Mouse (Mus musculus) layer of hippocampus, postnatal 25 days (tissue): ENCODE results near the gene Tcl1b4. TPM values are rescaled to one million over a fixed set of nuclear protein-coding genes. Genes with fewer than 3 reads are reported as not detected.
A peak's percentile ranks its signal among the peaks of the same experiment; 100 is the strongest.
"Not testable (repeated sequence)": the region's sequence is repeated elsewhere in the genome, so short reads cannot be mapped to it uniquely, and the experiment has no call there.

ENCODE experiments used
- DNase-seq, 2 experiments: peaks; one replicate each; pipeline ENCODE4 v3.0.0; 2022; ENCODE audit warnings: mixed read lengths in 2 of 2, low spot score in 1 of 2; ENCODE audit errors: extremely low spot score in 1 of 2
- total RNA-seq, 2 experiments: library from RNA; stranded (reverse); gene quantifications; 2 replicates each; pipeline ENCODE4 v1.2.3; 2021

Tcl1b4 gene
- not detected for total RNA-seq

- DNase-seq = not testable (repeated sequence)
Observed at GRCm38 (mm10) chr12:105201657-105202056, at the start of gene Tcl1b4. Gene Tcl1b4 (plus strand): TSS chr12:105201957.

GRCm38 (mm10) chr12:105155286-105155685 lies 46.5 kb upstream of the Tcl1b4 start:
- not testable (repeated sequence) for DNase-seq

- DNase-seq = no peak
Observed at GRCm38 (mm10) chr12:105158842-105159241, 42.9 kb upstream of the Tcl1b4 start.

- DNase-seq = no peak
Observed at GRCm38 (mm10) chr12:105159390-105159789, 42.4 kb upstream of the Tcl1b4 start, which contains the start of gene Tcl1b1. Gene Tcl1b1 (plus strand): TSS chr12:105159690.

GRCm38 (mm10) chr12:105166734-105167133 lies 35.0 kb upstream of the Tcl1b4 start:
- DNase-seq = no peak

GRCm38 (mm10) chr12:105173366-105173765 lies 28.4 kb upstream of the Tcl1b4 start:
- DNase-seq = no peak

GRCm38 (mm10) chr12:105174318-105174717 lies 27.4 kb upstream of the Tcl1b4 start:
- peak; percentile 40 to 78 for DNase-seq

- not testable (repeated sequence) for DNase-seq
Observed at GRCm38 (mm10) chr12:105176044-105176443, 25.7 kb upstream of the Tcl1b4 start, which contains the start of gene Tcl1b5. Gene Tcl1b5 (plus strand): TSS chr12:105176344.

- DNase-seq = not testable (repeated sequence)
Observed at GRCm38 (mm10) chr12:105181040-105181644, 20.6 kb upstream of the Tcl1b4 start.

GRCm38 (mm10) chr12:105188980-105189379 lies 12.8 kb upstream of the Tcl1b4 start:
- peak; percentile 9 to 29 for DNase-seq

GRCm38 (mm10) chr12:105190743-105191142 lies 11.0 kb upstream of the Tcl1b4 start, which contains the start of gene Tcl1b3:
Gene Tcl1b3 (plus strand): TSS chr12:105191043.
- not testable (repeated sequence) for DNase-seq

GRCm38 (mm10) chr12:105199684-105200497 lies 1.9 kb upstream of the Tcl1b4 start:
- not testable (repeated sequence) for DNase-seq

- DNase-seq = no peak
Observed at GRCm38 (mm10) chr12:105207071-105207470, 5.3 kb downstream of the Tcl1b4 start.

- DNase-seq = no peak
Observed at GRCm38 (mm10) chr12:105208441-105208840, 6.7 kb downstream of the Tcl1b4 start.

GRCm38 (mm10) chr12:105209231-105209630 lies 7.5 kb downstream of the Tcl1b4 start:
- no peak for DNase-seq

GRCm38 (mm10) chr12:105217101-105217760 lies 15.5 kb downstream of the Tcl1b4 start:
- DNase-seq = no peak

- no peak for DNase-seq
Observed at GRCm38 (mm10) chr12:105222601-105223319, 21.0 kb downstream of the Tcl1b4 start, which contains the start of gene Tcl1. Gene Tcl1 (minus strand): TSS chr12:105222793.

- no peak for DNase-seq
Observed at GRCm38 (mm10) chr12:105224621-105225320, 23.0 kb downstream of the Tcl1b4 start.

GRCm38 (mm10) chr12:105234362-105234761 lies 32.6 kb downstream of the Tcl1b4 start:
- no peak for DNase-seq

GRCm38 (mm10) chr12:105235091-105235490 lies 33.3 kb downstream of the Tcl1b4 start:
- no peak for DNase-seq
